Mouse (Mus musculus) brain, embryonic 14.5 days (tissue): ENCODE measurements around the gene Zdhhc14.

ENCODE experiments used
- CTCF ChIP-seq: fragments of 200-500 bp; IDR thresholded peaks from 2 replicates; pipeline ENCODE4 v1.5.1; 2012; ENCODE audit warnings: inconsistent platforms, mild to moderate bottlenecking, moderate library complexity, borderline replicate concordance; ENCODE audit not compliant: insufficient read depth, insufficient read length; ENCODE audit errors: extremely low read depth
- POLR2A ChIP-seq: fragments of 200-500 bp; IDR thresholded peaks from 2 replicates; pipeline ENCODE4 v1.6.1; 2012; ENCODE audit warnings: mild to moderate bottlenecking, inconsistent platforms, borderline replicate concordance; ENCODE audit not compliant: poor library complexity, insufficient read depth, insufficient read length, severe bottlenecking; ENCODE audit errors: extremely low read depth

DNA sequence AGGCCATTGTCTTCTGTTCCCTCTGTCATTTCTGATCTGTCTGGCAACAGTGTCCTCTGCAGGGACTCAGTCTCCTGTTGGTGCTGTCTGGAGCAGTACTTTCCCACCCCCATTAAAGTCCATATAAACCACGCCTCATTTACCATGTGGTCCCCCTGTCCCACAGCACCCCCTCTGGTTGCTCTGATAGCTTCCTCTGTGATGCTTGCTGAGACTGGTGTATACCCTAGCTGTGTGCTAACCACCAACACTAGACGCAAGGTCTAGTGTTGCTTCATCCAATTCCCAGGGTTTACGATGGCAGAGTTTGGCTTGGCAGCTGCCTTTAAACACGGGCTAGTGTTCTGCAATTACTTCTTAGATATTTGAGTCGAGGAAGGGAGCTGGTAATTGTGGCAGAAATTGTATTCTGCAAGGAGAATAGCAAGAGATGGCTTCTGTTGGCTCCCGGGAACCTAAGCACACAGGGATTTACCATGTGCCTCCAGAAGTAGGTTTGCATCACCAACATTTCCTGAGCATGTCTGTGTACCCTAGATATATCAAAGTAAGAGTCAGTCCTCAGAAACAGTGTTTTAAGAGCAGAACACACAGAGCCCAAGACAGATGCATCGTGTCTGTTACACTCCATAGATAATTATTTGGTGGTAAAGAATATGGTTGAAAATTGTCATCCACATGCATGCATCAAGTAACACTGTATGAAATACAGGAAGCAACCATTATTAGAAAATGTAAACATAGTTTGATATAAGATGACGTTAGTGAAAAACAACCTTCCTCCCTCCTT is 198.6 kb downstream of the Zdhhc14 start:
- TF ChIP-seq CTCF = no peak
- TF ChIP-seq POLR2A = no peak
